ENCODE assay signal across 16 mouse cellular contexts in genomic region chr4:8382125-8382417, GRCm38 (mm10).
DNase-seq lines count a peak whose midpoint lies in the region; ATAC-seq lines count a peak whose summit lies in the region.
"Had no signal": no experiment of that assay in that cellular context is flagged by ENCODE, and none has a peak within 500 bp of the region (broad histone marks: within the 10 kb centered on the region; RNA-seq: fewer than 3 reads in every experiment).

No protein-coding gene starts in this region.

- peak; percentile 42; the same call in 1 of the 2 replicates for ATAC-seq in neural tube, embryonic 13.5 days (ENCODE audit: low read depth)
- ATAC-seq in forebrain, embryonic 15.5 days (replicated peaks): peak; percentile 78
- 0 out of 2 replicates have a peak, but pooled peaks have one; percentile 37 for ATAC-seq in midbrain, embryonic 13.5 days
- ATAC-seq in inflammation-experienced regulatory T-cells, adult 6 months: no peak

- H3K4me1 ChIP-seq in neural tube, embryonic 13.5 days (replicated peaks): peaks cover 14% of the 10 kb centered on the region
- peaks cover 9% of the 10 kb centered on the region for H3K4me1 ChIP-seq in forebrain, embryonic 15.5 days
- 0 out of 2 replicates have a peak, but pooled peaks cover 9% of the 10 kb centered on the region for H3K4me1 ChIP-seq in midbrain, embryonic 13.5 days (replicated peaks)

- no peak overlapping the region for H3K9ac ChIP-seq in neural tube, embryonic 13.5 days
- H3K9ac ChIP-seq in forebrain, embryonic 15.5 days (replicated peaks): no peak overlapping the region
- no peak overlapping the region for H3K9ac ChIP-seq in midbrain, embryonic 13.5 days (replicated peaks)

- no peaks in the 10 kb centered on the region for H3K27me3 ChIP-seq in neural tube, embryonic 13.5 days
- H3K27me3 ChIP-seq in forebrain, embryonic 15.5 days: no peaks in the 10 kb centered on the region
- H3K27me3 ChIP-seq in midbrain, embryonic 13.5 days: no peaks in the 10 kb centered on the region

- no peak overlapping the region for H3K4me3 ChIP-seq in neural tube, embryonic 13.5 days
- H3K4me3 ChIP-seq in forebrain, embryonic 15.5 days: no peak overlapping the region
- H3K4me3 ChIP-seq in midbrain, embryonic 13.5 days (replicated peaks): no peak overlapping the region
- H3K4me3 ChIP-seq: heart, adult 2 months had no signal

- no peak overlapping the region for H3K27ac ChIP-seq in neural tube, embryonic 13.5 days (replicated peaks)
- H3K27ac ChIP-seq in forebrain, embryonic 15.5 days (replicated peaks): no peak overlapping the region
- H3K27ac ChIP-seq in midbrain, embryonic 13.5 days: 0 out of 2 replicates have a peak overlapping the region, but pooled peaks have one; percentile 10
- H3K27ac ChIP-seq: heart, adult 2 months; kidney, postnatal 0 days had no signal

- 50% methylated on average over 3 of the region's 3 CpGs for WGBS in neural tube, embryonic 13.5 days
- 30% methylated on average over 3 of the region's 3 CpGs for WGBS in forebrain, embryonic 15.5 days
- WGBS in midbrain, embryonic 13.5 days: 54% methylated on average over 3 of the region's 3 CpGs

- H3K36me3 ChIP-seq in neural tube, embryonic 13.5 days: no peaks in the 10 kb centered on the region
- H3K36me3 ChIP-seq in forebrain, embryonic 15.5 days: no peaks in the 10 kb centered on the region
- no peaks in the 10 kb centered on the region for H3K36me3 ChIP-seq in midbrain, embryonic 13.5 days

- DNase-seq in neural tube, embryonic 10.5 days (ENCODE audit: extremely low spot score, low spot score): no peak
- DNase-seq in cerebellum, adult 9-10 months: no peak
- no peak for DNase-seq in left cerebral cortex, adult 11 months (ENCODE audit: low spot score)
- DNase-seq: adrenal gland, adult 8-10 months; cerebellum, adult 18-20 months; cerebellum, postnatal 25 days; gastrocnemius, postnatal 36 days; heart, adult 2 months; kidney, adult 2 months; lung, postnatal 4 days; thymus, adult 18-20 months had no signal

- no peaks in the 10 kb centered on the region for H3K9me3 ChIP-seq in neural tube, embryonic 13.5 days
- no peaks in the 10 kb centered on the region for H3K9me3 ChIP-seq in forebrain, embryonic 15.5 days
- H3K9me3 ChIP-seq in midbrain, embryonic 13.5 days: no peaks in the 10 kb centered on the region

- H3K4me2 ChIP-seq in neural tube, embryonic 13.5 days: no peak overlapping the region
- no peak overlapping the region for H3K4me2 ChIP-seq in forebrain, embryonic 15.5 days (replicated peaks)
- H3K4me2 ChIP-seq in midbrain, embryonic 13.5 days (replicated peaks): no peak overlapping the region
